Mouse (Mus musculus) ES-E14 (cell line): ENCODE data around the gene Slc6a18.

Experiments used
- CHD2 ChIP-seq: IDR thresholded peaks from 2 replicates; pipeline ENCODE4 v1.6.1; 2014; ENCODE audit warnings: mild to moderate bottlenecking, low read depth, low read length, inconsistent platforms
- HCFC1 ChIP-seq: IDR thresholded peaks from 2 replicates; pipeline ENCODE4 v1.6.1; 2012; ENCODE audit warnings: low read length, inconsistent platforms, borderline replicate concordance; ENCODE audit not compliant: insufficient read depth
- MAFK ChIP-seq: IDR thresholded peaks from 2 replicates; pipeline ENCODE4 v1.6.1; 2014; ENCODE audit warnings: mild to moderate bottlenecking, low read depth, low read length, inconsistent platforms; ENCODE audit not compliant: insufficient read depth
- ZC3H11A ChIP-seq: IDR thresholded peaks from 2 replicates; pipeline ENCODE4 v1.6.1; 2012; ENCODE audit warnings: low read depth, mild to moderate bottlenecking, inconsistent platforms, low read length, borderline replicate concordance
- ZNF384 ChIP-seq: IDR thresholded peaks from 2 replicates; pipeline ENCODE4 v1.6.1; 2012; ENCODE audit warnings: low read depth, low read length, inconsistent platforms

DNA sequence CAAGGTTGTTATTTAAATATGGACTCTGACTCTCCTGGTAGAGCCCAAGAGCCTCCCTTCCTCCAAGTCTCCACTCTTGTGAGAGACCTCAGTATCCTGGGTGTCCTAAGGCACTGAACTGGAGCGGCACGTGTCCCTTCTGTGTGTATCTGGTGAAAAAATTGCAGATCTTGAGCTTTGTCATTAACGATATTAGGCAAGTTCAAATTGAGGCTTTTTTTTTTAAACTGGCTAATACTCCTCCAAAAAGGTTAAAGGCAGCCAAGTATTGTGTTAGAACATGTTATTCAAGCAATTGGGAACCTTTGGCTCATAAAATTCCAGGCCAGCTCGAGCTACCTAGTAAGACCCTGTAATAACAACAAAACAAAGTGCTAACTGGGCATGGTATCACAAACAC, 42.4 kb upstream of the Slc6a18 start:
- TF ChIP-seq HCFC1: no peak
- no peak for TF ChIP-seq ZNF384
- no peak for TF ChIP-seq MAFK
- TF ChIP-seq ZC3H11A: no peak
- TF ChIP-seq CHD2: no peak
